Mouse (Mus musculus): ENCODE measurements around the gene Lpar3.

GRCm38 (mm10) chr3:146309586-146309985 is 88.8 kb downstream of the Lpar3 start:
- TF ChIP-seq POLR2A (IDR thresholded peaks at IDR 0.05; ENCODE audit: borderline replicate concordance, control insufficient read depth, low read depth, low read length) (no peak), CTCF (IDR thresholded peaks at IDR 0.05; ENCODE audit: control insufficient read depth, insufficient read depth, low read length) (no peak)
